Mouse (Mus musculus) adipocyte (in vitro differentiated cells): ENCODE measurements around the gene Rtcb.

Experiments
- DNase-seq: peaks from one replicate; pipeline ENCODE4 v3.0.0-alpha.2; 2016; ENCODE audit warnings: low spot score

Rtcb gene

DNA sequence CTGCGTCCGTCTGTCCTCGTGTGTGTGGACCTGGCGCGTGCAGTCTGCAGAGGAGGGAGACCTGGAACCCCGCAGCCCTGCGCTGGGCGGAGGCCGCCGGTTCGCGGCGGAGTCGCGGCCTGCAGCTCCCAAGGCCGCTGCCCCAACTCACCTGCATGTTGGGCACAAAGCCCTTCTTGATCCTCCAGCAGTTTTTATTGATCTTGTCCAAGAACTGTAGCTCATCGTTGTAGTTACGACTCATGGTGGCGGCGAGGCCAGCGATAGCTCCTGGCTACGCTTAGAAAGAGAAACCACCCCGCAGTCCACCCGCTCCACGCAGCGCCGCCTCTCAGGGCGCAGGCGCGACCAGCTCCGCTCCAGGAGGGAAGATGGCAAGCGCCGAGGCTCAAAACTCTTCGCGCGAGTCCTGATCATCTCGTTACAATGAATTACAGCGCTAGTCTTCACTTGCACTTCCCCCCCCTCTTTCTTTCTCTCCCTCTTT, at the start of gene Rtcb:
Rtcb (minus strand) TSS at position 360 of the 487 bp plus-strand sequence.
- DNase-seq, result peak; percentile 93

- DNase-seq, result no peak
These were observed 48.8 kb upstream of the Rtcb start for GRCm38 (mm10) chr10:86006455-86006854.

DNA sequence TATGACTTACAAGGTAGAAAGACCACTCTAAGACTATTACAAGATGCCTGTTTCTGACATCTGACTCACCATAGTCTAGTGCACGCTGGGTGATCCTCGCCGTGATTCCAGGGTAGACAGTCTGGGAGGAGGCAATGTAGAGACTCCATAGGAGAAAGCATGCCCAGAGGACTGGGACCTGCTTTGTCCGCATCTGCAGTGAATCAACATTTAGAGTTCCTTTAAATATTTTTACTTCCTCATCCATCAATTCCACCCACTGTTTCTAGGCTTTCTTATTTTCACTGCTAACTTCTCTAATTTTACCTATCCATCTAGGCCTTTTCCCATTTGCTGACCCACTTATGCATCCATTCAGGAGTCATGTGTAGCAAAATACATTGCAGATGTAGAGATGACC, 42.8 kb upstream of the Rtcb start:
- DNase-seq, result no peak

- no peak for DNase-seq
These were observed 37.0 kb upstream of the Rtcb start for GRCm38 (mm10) chr10:85994543-85995104.

- DNase-seq, result no peak
These were observed 36.2 kb upstream of the Rtcb start for GRCm38 (mm10) chr10:85993836-85994235.

DNA sequence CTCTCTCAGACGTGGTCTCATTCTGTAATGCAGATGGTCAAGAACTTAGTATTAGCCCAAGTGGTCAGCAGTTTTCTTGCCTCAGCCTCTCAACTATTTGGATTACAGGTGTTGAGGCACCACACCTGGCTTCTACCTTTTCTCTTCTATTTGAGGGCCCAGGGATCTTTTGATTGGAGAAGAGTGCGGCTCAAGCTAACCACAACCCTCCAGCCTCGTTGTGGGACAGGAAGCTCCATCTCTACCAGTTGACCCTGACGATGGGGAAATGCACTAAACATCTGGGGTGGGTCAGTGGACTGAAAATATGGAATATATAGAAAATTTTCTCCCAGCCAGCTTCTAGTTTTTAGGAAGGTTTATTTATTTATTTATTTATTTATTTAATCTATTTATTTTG, 34.8 kb upstream of the Rtcb start:
- no peak for DNase-seq

DNA sequence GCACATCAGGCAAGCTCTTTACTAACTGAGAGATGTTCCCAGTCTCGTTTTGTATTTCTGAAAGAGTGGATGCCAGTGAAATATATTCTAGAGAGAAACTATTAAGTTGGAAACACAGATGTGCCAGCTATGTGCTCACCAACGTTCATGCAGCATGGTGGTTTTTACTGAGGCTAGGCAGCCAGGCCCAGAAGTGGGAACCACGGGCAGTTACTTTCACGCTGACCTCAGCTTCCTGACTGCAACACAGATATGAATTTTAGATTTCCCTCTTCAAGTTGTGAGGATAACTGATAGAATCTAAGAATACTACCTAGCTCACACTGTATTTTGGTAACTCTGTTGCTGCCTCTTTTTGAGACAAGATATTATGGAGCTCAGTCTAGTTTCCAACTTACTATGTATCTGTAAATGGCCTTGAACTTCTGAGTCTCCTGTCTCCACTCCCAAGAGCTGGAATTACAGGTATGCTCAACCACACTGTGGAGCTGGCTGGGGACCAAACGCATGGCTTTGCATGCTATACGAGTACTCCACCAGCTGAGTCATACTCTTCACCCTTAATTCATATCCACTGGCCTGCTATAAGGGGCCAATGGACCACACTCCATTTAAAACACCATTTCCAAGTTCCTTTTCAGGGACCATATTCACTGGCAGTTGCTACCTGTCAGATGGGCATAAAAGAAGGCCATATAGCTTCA, 31.9 kb upstream of the Rtcb start:
- DNase-seq, result no peak

DNA sequence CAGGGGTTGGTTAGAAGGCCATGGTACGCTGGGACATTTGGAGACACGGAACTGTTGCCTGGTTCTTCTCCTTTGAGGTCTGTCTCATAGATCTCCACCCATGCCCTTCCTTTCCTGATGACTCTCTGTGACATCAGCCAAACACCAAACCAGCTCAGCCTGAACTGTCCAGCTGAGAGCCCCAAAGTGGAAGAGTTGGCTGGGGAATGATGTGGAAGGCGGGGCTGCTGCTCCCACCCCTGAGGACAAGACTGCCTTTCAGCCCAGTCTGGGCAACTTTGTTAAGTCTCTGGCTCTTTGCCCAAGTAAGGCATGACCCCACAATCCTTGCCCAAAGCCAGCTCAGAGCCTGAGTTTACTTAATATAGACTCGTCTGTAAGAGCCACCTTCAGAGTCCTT, 15.3 kb upstream of the Rtcb start:
- DNase-seq, result peak; percentile 23

GRCm38 (mm10) chr10:85971826-85972225, 14.2 kb upstream of the Rtcb start:
- no peak for DNase-seq

- DNase-seq, result no peak
These were observed 12.4 kb upstream of the Rtcb start for GRCm38 (mm10) chr10:85969894-85970620.

GRCm38 (mm10) chr10:85968731-85969130, 11.1 kb upstream of the Rtcb start:
- no peak for DNase-seq

GRCm38 (mm10) chr10:85968157-85968634, 10.6 kb upstream of the Rtcb start:
- DNase-seq, result peak; percentile 85

DNA sequence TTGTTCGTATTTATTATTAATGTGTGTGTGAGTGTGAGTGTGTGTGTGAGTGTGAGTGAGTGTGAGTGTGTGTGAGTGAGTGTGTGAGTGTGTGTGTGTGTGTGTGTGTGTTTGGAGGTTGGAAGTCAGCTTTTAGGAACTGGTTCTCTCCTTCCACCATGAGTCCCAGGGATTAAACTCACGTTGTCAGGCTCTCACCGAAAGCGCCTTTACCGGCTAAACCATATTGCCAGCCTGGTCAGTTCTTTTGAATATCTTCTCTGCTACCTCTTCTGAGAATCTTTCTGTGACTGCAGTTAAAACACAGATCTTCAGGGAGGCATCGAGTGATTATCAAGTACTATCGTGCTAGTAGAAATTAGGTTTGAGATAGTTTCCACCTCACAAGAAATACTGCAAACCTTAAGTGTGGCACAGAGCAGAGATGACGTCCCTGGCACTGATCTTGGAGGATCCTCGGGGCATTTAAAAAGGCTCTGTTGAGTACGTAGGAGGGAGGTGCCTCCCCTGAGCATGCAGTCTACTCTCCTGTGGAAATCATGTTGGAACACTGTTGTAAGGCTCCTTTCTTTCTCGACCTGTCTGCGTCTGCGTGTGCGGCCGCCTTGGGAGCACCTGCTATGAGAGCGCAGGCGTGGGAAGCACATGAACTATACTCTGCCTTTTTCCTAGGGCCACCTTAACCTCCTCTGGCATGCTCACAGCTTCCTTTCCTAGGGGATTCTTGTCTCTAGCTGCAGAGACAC, 10.0 kb upstream of the Rtcb start:
- DNase-seq, result no peak

GRCm38 (mm10) chr10:85966476-85966875, 8.9 kb upstream of the Rtcb start:
- no peak for DNase-seq

- no peak for DNase-seq
These were observed 6.7 kb upstream of the Rtcb start for GRCm38 (mm10) chr10:85964316-85964715.

DNA sequence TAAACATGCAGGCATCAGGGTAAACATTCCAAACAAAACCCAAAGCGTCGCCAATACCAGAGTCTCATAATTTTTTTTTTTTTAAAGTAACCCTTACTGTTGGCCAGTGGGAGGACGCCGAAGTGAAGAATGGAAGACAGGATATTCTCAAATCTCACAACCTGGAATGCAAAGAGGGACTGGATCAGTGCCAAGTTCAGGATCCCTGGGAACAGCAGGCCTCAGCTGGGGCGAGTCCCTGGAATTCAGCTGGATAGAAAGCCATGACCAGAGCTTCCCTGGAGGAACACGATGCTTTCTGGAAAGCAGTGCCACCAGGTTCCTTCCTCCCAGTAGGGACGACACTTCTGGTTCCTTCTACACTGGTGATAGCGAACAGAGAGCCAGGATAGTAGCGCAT, 5.3 kb upstream of the Rtcb start:
- no peak for DNase-seq

DNA sequence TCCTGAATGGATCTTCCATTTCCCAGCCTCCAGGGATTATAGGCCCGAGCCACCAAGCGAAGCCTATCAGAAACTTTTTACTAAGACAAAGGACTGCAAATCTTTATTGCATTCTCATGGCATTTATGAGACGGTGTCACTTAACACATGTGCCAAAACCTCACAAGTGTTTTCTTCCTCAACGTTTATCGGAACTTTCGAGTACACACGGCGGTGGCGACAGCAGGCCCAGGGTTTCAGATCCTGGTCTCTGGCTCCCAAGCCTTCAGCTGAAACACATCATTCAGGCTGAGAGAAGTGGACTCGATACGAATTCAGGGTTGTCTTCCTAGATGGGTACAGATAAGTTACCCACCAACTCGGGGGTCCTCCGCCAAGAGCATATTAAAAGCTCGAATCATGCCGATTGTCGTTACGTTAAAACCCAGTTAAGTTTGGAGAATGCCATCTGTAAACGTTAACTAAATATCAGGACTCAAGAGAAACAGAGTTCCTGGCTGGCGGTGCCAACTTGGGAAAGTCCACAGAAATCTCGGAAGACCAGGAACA, 678 bp downstream of the Rtcb start:
- peak; percentile 37 for DNase-seq

GRCm38 (mm10) chr10:85954429-85954828, 3.2 kb downstream of the Rtcb start:
- DNase-seq, result no peak

GRCm38 (mm10) chr10:85953401-85953800, 4.2 kb downstream of the Rtcb start:
- DNase-seq, result no peak

DNA sequence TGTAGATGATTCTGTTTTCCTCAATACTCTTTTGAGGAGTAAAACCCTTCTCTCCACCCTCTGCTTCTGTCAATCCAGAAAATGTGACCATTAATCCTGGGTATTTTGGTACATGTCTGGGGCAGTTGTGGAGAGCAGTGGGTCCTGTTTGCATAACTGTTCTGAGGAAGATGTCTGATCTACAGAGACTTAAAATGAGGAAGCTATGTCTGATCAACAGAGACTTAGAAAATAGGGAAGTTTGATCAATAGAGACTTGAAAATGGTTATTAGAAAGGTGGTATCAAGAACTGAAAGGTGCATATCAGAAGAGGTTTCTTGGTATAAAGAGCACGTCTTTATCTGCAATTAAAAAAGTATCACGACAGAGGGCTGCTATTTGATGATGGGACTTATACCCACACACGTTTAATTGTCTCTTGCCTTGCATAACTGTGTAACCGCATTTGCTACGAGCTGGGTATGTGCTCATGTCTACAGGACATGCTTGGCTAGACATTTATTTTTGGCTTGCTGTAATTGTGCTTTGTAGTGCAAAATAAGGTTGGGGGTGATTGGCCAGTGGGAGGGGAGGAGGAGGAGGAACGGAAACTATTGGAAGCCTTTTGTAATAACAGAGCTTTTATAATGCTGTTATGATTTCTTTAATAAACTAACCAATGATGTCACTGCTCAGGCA, 5.7 kb downstream of the Rtcb start:
- DNase-seq, result no peak

DNA sequence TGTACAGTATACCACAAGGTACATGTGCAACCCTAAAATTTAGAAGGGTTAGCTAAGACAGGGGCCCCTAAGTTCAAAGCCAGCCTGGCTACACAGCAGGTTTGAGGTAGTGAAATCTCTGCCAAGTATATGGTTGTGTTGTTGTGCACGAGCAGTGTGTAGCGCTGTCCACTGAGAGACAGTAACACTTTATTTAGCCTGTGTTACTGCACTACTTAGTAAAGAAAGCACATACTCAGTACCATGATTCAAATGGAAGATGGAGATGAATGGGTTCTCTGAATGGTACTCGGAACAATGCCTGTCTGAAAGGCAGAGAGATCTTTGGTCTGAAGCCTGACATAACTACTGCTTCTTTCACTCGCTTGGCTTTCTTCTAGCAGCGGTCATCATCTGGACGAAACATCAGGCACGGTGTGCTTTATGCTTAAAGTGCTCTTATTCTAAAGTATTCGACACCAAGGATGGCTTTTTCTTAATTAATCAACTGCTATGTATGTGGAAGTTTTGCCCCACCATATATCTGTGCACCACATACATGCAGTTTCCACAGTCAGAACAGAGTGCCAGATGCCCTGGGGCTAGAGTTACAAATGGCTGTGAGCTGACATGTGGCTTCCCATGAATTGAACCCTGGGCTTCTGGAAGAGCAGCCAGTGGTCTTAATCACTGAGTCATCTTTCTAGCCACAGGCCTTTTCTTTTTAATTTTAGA, 9.0 kb downstream of the Rtcb start:
- no peak for DNase-seq
